Mouse (Mus musculus) cortical plate, adult 2 months (tissue): Measurements from ENCODE around the gene Rnft2.

Experiments
- CTCF ChIP-seq: fragments of 200-500 bp; IDR thresholded peaks from 2 replicates; pipeline ENCODE4 v1.5.1; 2011; ENCODE audit warnings: mild to moderate bottlenecking, control low read depth, low read length; ENCODE audit not compliant: insufficient read depth; ENCODE audit errors: extremely low read depth
- POLR2A ChIP-seq: fragments of 200-500 bp; IDR thresholded peaks from 2 replicates; pipeline ENCODE4 v1.6.1; 2011; ENCODE audit warnings: mild to moderate bottlenecking, low read length, control low read depth; ENCODE audit not compliant: insufficient read depth; ENCODE audit errors: extremely low read depth

DNA sequence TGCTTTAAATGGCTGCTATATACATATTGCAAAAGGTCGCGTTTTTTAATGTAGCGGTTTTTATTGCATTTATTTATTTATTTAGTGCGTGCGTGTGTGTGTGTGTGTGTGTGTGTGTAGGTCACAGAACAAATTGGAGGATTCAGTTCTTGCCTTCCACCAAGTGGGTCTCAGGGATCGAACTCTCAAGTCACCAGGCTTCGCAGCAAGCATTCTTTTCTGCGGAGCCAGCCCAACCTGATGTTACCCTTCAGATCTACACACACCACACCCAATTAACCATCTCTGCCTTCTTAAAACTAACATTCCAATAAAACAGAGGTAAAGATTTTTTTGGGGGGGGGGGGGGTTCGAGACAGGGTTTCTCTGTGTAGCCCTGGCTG is 89.4 kb downstream of the Rnft2 start:
- TF ChIP-seq CTCF = no peak
- no peak for TF ChIP-seq POLR2A
